Mouse (Mus musculus) heart, postnatal 25 days (tissue): ENCODE data around the gene Ptgfrn. TPM values are rescaled to one million over a fixed set of nuclear protein-coding genes. Genes with fewer than 3 reads are reported as not detected.

Source experiments
- DNase-seq: peaks from one replicate; pipeline ENCODE4 v3.0.0; 2022; ENCODE audit warnings: low spot score
- intact Hi-C: fragments of 180-260 bp; cut with DNase I; formaldehyde crosslinking; loops from one replicate; pipeline ENCODE4 v1.15.1; 2025
- total RNA-seq, 2 experiments: library from RNA; stranded (reverse); gene quantifications; 2 replicates each; pipeline ENCODE4 v1.2.3; 2021

Gene Ptgfrn
- total RNA-seq, 2 experiments from 2014 or later: 31.0 to 34.9 TPM

DNA sequence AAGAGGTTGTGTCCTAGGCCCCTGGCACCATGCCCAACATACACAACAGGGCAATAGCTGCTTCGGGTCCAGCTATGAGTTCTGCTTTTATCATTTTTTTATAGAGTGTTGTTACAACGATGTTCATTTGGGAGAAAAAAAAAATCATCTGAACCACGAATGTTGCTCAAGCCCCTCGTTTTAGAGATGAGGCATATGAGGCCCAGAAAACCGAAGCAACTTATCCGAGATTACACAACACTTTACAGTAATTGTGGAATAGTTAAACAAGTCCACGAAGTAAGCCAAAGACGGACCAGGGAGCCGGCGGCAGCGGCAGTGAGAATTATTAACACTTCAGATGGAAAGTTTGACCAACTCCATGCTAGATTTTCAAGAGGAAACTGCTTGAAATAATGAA is 7.7 kb upstream of the Ptgfrn start:
- no peak for DNase-seq
- intact Hi-C loops: no loop called here

DNA sequence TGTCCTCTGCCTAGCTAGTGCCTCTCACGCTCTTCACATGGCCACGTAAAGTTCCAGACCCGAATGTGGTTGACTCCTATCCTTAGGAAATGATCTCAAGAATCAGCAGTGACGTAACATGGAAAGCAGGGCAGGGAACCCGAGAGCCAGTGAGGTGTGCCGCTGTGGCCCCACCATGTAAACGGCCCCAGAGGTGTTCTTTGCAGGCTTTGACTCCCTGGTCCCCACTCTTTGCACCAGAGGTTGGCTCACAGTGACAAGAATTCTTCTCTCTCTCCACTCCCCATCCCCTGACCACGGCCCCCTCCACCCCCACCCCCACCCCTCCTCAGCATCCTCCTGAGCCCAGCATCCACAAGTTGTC is 7.3 kb upstream of the Ptgfrn start:
- intact Hi-C loops: no loop called here

DNA sequence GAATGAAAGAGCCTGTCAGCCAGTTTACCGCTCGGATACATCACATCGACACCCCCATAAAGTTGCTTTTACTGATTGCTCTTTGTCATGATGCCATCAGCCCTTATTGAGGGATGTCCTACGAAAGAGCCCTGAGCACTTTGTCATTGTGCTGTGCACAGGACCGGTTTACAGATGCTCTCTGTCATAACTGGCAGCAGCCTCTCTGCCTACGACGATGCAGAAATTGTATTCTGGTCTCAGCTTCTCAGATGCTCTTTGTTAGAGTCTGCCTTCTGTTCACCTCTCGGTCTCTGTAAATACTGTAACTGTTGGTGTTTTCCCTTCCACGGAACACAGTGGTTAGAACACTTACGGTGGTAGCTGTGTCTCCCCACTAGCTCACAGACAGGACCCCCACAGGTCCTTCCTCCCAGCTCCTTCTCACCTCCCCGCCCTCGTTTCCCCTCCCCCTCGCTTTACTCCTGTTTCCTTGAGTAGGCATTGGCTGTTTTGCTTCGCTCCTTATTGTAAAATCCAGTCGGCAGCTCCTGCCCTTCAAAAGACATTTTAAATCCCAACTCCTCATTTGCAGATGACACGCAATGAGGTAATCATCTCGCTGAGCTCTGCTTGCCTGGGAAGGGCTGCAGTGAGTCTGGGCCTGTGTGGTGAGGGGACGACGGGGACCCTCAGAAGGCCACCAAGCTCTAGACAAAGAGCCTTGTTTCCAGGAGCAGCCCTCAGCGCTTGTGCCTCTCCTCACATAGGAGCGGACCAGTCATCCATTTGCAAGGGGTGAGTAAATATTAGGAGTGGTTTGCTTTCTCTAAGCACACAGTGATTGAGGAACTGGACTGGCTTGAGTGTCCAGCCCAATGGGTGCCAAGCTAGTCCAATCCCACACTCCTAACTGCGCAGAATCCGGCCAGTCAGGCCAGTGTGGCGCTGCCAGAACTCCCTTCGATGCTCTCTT is 6.6 kb upstream of the Ptgfrn start:
- DNase-seq: no peak
- intact Hi-C loops: no loop called here

More for the DNA sequence above, 7.3 kb upstream of the Ptgfrn start:
- DNase-seq: no peak

DNA sequence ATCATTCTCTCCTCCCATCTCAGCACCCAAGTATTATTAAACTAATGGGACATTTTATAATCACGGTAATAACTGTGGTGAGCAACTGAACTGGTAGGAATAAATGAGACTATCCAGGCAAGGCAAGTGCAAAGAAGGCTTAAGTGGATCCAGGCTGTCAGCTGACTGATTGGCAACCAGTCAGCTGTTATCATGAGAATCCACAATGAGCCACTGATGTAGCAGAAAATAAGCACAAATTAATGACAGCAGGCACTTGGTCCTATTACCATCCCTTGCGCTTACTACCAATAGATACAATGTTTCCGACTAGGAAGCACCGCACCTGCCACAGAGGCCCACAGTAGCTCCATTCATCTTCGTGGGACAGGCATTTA is 2.4 kb upstream of the Ptgfrn start:
- intact Hi-C loops: loop anchor here (5.0 kb wide), 1 partner anchor 50 kb away; no protein-coding TSS in a partner anchor
- no peak for DNase-seq

DNA sequence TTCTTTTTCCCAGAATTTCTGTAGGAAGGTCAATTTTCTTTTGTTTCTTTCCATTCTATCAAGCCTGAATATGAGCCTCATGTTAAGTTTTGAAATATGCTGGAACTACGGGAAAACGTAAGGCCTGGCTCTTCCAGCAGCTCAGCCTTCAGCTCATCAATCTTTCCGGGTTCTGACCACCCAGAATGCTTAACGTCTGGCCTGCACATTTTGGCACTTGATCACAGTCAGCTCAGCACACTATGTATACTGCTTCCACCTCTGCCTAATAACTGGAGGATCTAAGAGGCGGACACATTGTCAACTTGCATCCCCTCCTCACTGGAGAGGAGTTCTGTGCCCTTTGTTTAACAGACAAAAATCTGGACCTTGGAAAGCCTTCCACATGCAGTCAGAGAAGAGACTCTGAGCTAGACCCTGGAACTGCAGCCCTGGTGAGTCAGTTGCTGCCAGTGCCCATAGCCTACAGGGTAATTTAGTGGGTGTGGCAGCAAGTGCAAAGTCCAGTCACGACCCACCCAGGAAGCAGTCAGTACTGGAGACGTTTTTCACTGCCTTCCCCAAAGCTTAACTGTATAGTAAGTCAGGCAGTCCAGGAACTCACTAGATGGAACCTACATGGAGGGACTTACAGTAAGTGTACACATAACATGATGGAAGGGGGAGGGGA is 1.9 kb upstream of the Ptgfrn start:
- no peak for DNase-seq
- intact Hi-C loops: loop anchor here (5.0 kb wide), 1 partner anchor 50 kb away; no protein-coding TSS in a partner anchor

DNA sequence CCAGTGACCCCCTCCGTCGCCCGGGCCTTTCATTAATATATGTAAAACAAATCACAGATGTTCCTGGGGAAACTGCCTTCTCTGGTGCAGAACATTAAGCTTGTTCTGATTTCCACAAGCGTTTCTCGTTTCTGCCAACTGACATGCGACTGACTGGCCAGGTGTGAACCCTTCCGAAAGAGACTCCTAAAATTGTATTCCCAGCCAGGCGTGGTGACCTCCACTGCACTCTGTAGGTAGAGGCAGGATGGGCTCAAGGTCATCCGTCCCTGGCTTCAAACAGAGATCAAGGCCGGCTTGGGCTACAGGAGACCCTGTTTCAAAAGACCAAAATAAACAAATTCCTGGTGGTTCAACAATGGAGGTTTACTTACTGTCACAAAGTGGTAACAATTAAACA is 1.2 kb upstream of the Ptgfrn start:
- DNase-seq: no peak
- intact Hi-C loops: loop anchor here (5.0 kb wide), 1 partner anchor 51 kb away; no protein-coding TSS in a partner anchor

DNA sequence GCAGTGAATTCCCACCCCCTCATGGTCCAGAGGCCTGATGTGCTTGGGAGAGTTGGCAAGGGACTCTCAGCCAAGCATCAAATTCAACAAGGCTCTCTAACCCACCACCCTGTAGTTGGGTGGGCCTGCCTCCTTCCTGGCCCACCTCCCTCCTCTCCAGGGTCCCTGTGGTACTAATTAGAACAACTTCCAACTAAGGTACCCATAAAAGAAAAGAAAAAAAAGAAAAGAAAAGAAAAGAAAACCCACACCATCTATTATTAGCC is 693 bp upstream of the Ptgfrn start:
- DNase-seq: no peak
- intact Hi-C loops: loop anchor here (5.0 kb wide), 1 partner anchor 52 kb away; no protein-coding TSS in a partner anchor

DNA sequence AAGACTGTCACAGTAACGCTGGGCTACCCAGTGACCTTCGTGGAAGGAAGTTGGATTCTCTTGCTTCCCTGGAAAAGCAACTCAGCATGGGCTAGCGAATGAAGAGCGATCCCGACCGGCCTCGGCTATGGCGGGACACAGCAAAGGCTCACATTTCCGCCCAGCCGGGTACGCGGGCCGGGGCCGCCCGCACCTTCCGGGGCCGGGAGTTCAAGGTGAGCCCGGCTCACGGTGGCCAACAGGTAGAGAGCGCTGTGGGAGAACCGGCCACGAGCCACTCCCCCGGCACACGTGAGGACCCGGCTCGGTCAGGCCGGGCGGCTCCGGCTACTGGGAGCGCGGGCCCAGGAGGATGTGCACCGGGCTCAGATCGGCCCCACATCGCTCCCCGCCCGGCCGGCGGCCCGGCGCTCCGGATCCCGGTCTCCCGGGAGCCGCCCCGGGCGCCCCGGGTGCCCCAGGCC is 488 bp downstream of the Ptgfrn start:
- DNase-seq: no peak
- intact Hi-C loops: loop anchor here (5.0 kb wide), 1 partner anchor 53 kb away; no protein-coding TSS in a partner anchor

DNA sequence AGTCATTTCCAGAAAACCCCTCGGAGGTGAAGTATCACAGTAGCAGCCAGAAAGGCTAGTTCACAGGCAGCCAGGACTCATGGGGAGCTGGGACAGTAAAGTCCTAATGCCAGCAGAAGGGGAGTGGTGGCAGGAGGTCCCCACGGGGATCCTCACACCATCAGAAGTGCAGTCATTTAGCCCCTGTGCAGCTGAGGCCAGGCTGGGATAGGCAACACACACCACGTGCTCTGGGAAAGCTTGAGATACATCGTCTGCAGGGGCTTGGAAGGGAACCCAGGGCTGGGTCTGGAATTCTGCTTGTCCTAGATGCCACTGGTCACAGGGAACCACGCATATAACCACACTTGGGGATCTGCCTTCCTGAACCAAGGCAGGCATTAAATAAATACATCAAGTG is 1.2 kb downstream of the Ptgfrn start:
- intact Hi-C loops: no loop called here
- DNase-seq: no peak

DNA sequence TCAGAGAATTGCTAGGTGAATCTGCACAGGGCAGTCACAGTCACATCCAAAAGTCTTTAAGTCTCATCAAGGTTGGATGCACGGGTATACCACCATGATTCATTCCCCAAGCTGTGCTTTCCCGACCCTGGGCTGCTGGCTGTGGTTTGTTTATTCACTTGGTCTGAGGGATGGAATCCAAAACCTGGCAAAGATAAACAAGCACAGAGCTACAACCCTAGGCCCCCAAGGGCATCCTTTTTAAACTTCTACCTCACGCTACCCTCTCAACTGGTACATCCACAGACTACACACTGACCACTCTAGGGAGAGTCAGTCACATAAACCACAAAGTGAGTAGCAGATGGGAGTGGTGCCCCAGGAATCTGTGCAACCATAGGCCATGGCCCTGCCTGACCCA is 1.8 kb downstream of the Ptgfrn start:
- DNase-seq: no peak
- intact Hi-C loops: no loop called here

DNA sequence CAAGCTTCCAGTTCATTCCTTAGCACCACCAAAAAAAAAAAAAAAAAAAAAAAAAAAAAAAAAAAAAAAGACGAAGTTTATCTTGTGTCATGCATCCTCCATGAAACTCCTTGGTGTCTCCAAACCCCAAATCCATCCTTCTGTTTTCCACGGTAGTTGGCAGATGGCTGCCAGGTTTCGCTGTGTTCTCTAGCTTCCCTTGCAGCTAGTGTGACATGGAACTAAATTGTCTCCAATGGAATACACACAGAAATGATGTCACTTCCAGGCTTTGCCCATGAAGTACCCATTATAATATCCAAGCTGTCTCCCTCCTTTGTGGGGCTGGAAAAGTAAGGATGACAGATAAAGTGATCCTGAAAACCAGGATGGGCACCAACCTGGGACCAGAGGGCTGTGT is 3.8 kb downstream of the Ptgfrn start:
- intact Hi-C loops: no loop called here
- no peak for DNase-seq

DNA sequence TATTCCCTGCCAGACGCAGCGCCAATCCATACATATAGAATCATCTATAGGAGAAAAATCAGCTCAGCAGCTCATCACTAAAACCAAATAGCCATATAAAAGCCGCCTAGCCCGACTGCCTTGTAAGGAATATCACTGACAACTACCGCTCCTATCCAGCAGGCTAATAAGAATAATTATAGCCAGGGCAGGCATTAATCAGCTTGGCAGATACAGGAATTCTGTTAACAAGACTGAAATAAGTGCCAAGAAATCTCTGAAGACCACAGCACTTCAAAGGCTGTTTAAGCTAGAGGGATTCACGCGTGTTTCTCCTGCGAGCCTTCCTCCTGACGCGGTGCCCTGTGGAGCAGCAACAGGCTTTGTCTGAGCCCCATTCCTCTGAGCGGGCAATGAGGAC is 4.6 kb downstream of the Ptgfrn start:
- DNase-seq: no peak
- intact Hi-C loops: no loop called here

DNA sequence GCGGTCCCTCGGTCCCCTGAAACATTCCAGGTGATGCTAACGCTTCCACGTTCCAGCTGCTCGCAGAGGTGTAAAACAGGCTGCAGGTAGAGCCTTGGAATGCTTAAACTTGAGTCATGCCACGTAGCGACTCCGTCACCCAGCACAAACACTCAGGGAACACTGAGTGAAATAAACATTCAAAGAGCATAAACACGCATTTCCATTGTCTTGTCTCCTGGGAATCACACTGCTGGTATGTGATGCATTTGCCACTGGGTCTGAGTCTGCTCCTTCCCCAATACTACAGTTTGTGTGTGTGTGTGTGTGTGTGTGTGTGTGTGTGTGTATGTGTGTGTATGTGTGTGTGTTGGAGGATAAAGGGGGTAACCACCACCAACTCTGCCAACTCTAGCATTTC is 5.2 kb downstream of the Ptgfrn start:
- intact Hi-C loops: no loop called here

DNA sequence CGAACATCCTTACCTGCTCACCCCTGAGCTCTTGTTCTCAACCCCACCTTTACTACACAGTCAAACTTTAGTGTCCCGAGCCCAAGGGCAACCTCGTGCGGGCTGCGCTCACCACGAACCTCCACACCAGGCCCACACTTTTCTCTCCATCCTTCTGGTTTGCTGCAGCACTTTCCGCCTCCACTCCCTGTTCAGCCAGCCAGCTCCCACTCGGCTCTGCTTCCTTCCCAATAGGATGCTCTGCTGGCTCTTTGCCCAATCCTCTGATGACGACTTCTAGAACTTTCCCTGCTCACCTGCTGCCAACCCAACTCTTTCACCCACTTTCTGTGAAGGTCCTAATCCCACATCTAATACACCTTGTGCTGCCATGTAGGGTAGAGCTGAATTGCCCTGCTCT is 6.3 kb downstream of the Ptgfrn start:
- no peak for DNase-seq
- intact Hi-C loops: no loop called here

More for the DNA sequence above, 5.2 kb downstream of the Ptgfrn start:
- DNase-seq: no peak

DNA sequence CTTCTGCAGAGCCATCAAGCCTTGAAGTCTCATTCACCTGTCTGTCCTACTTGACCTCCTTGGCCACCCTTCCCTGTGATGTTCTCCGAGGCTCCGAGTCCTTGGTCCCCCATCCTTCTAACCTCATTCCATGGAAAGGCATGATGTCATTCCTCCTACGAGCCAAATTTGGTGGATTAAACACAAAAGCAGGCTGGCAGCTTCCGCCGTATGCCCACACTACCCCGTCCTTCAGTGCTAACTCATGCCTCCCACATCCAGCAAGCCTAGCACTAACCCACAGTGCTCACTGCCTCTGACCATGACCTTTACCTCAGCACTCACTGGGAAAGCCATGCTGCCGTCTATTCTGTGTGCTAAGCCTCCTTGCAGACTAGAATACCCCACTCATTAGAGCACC is 8.0 kb downstream of the Ptgfrn start:
- intact Hi-C loops: no loop called here
- no peak for DNase-seq

DNA sequence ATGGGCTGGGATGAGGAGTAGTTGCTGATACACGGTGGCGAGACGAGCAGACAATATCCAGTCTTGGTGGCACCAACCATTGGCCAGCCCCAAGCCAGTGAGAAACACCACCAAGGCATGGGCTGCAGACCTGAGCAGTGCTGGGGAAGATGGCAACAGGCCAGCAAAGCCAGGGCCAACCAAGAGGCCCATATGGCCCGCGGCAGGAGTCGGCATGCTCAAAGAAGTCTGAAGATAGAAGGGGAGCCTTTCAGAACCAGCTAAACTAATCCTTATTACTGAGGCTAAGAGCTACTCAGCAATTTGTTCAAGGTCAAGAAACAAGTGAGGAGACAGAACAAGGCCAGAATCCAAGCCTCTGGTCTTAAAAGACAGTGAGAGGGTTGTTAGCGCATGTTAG is 8.9 kb downstream of the Ptgfrn start:
- DNase-seq: no peak
- intact Hi-C loops: no loop called here

DNA sequence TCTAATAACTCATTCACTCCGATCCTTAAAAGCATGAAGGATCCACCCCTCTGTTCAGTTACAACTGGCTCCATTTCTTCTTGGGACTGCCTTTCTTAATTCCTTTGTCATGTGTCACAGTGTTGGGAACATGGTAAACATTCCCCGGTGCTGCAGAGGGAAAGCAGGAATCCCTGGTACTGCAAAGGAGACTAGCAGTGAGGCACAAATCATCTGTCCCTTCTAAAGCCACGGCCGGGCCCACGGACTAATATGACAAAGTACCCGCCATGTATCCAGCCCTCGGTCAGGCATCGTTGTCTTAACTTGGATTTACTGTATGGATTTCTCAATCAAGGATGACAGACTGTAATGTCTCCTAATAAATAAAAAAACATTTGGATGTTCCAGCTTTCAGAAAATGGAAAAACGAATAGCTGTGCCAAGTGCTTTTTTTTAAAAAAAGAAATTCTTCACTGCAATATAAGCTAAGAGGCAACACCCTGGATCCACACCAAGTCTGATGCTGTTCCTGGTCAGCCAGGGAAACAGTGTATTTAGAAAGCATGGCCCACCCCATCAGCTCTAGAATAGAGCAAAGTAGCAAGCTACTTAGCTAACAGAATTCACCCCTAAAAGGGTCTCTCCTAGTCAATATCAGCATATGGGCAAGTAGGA is 10.2 kb downstream of the Ptgfrn start:
- intact Hi-C loops: no loop called here
- DNase-seq: no peak

DNA sequence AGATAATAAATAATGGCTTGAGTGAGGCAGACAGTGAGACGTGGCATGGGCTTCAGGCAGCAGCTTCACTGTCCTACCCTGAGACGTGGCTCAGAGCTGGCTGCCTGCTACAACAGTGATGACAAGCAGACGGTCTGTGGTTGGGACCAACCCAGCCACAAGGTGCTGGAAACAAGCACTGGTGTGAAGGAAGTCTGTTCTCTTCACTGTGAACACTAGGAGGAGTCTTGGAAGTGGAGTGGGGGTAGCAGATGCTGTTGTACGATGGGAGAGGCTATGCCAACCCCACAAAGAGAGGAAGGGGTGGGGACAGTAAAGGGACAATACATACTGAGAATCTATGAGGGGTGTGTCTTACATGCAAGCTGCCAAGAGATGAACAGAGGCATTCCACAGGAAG is 12.0 kb downstream of the Ptgfrn start:
- DNase-seq: no peak
- intact Hi-C loops: no loop called here

DNA sequence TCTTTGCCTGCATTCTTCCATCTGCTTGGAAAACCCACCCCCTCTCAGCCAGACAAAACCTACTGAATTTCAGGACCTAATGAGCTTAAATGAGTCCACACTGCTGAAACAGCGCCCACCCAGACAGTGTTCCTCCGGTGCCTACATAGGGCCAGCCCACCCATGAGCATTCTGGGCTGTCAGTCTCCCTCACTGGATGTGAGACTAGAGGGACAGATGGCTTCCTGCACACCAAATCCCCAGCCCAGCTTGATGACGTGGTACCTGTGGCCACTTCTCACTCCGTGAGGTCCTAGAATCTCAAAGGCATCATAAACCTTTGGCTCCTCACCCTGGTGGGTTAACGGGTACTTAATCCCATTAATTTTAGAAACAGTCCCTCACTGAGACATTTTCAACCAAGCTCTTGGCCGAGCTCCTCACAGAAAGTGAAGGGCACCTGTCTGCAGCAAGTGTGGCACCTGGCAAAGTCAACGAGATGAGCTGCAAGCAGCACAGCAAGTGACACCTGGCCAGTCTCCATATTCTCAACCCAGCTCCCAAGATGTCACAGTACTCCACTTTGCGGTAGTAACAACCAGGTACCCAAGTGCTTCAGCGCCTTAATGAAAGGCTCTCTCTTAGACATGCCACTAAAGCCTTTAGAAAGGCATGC is 12.8 kb downstream of the Ptgfrn start:
- no peak for DNase-seq
- intact Hi-C loops: no loop called here

DNA sequence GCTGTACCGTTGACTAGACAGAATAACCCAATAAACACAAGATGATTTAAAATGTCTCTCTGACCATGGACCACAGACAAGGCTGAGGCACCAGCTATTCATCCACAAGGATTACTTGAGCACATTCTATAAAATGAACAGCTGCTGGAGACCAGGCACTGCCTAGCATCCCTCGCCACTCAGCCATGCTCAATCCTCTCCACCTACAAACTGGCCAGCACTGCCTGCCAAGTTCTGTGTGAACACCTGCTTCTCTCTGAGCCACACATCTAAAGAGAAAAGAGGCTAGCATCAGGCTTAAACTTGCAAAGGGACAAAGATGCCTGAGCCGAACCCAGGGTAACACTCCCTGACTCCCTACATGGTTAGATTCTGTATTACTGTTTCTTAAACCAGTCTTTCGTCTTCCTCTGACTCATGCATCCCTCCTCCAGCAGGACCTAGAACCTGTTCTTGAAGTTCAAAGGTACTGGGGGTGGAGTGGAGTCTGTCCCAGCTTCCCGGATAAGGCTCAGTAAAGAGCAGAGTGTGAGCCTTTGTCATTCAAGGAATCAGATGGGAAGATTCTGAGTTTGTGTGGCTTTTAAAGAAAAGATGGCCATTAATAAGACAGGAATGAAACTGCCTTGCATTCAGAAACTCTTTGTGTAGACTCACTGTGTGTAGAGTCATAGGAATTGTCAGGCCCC is 14.2 kb downstream of the Ptgfrn start:
- no peak for DNase-seq
- intact Hi-C loops: no loop called here
